Mouse (Mus musculus): ENCODE measurements around the gene Far2.

DNA sequence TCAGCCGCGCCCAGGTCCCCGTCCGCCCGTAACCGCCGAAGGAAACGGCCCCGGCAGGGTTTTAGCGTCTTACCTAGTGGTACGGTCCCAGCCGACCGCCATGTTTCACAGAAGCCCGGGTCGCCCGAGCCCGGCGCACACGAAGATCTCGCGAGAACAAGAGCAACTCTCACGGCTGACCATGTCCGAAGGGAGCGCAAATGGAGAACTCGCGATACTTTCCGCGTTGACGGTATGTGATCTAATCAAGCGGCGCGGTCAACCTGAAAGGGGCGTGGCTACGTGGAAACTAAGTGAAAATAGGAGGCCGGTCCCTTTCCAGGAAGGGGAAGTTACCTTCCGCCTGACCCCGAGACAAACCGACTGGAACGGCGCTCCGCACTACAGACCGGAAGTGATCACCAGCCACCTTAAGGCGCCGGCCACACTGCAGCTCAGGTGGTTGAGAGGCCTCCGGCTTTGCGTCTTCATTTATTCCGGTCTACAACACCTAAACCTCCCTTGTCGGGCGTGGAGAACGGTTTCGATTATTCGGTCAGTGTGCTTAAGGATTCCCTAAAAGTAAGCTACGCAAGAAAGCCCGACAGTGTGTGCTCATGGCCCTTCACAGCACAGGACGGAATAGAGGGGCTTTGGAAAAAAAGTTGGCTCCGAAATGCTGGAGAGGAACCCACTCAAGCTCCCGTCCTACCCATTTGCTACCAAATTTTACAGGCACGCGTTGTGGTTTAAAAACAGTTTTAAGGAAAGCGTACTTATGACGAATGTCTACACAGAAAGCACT is 165.0 kb downstream of the Far2 start, which contains the start of gene Ergic2:
- TF ChIP-seq POLR2A (IDR thresholded peaks at IDR 0.05; ENCODE audit: borderline replicate concordance, insufficient read depth, low read length) = peak; percentile 71; the same call in 1 of the 2 replicates
- TF ChIP-seq CTCF (IDR thresholded peaks at IDR 0.05; ENCODE audit: borderline replicate concordance, insufficient read depth, low read depth, low read length) = no peak
